ENCODE assay signal across 24 mouse cellular contexts in the genomic region with DNA sequence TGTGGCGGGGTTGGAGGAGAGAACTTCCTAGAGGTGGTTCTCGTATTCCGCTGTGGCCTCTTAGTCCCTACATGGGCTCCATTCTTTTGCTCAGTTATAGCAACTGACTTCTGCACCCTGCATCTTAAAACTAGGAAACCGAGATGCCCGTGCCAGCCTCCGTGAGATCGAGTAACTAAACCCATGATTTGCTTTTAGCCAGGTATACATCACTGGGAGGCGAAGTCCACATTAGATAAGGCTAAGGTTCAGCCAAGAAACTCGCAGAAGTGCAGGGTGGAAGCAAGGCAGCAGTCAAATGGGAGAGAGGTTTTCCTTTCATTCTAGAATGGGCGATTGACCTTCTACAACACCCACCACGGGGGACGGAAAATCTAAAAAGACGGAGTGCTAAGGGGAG. TPM values are rescaled to one million over a fixed set of nuclear protein-coding genes. Genes with fewer than 3 reads are reported as not detected.
"Had no signal": no experiment of that assay in that cellular context is flagged by ENCODE, and none has a peak within 500 bp of the region (broad histone marks: within the 10 kb centered on the region; RNA-seq: fewer than 3 reads in every experiment).

No protein-coding gene starts in this region.

- DNase-seq: gastrocnemius, adult 2 months; gastrocnemius, postnatal 10 days; gastrocnemius, postnatal 25 days; heart, adult 18-20 months; heart, postnatal 10 days; heart, postnatal 4 days; kidney, adult 11 months; kidney, adult 8-10 months; kidney, postnatal 10 days; kidney, postnatal 36 days; layer of hippocampus, adult 9-11 months; layer of hippocampus, postnatal 36 days; left cerebral cortex, postnatal 4 days had no signal

- H3K4me2 ChIP-seq: heart, embryonic 12.5 days; hindbrain, embryonic 12.5 days; hindbrain, embryonic 14.5 days; limb, embryonic 13.5 days; limb, embryonic 15.5 days had no signal

- H3K9me3 ChIP-seq: heart, embryonic 10.5 days; heart, embryonic 12.5 days; hindbrain, embryonic 10.5 days; hindbrain, embryonic 12.5 days; limb, embryonic 13.5 days; limb, embryonic 15.5 days had no signal

- H3K9ac ChIP-seq: heart, embryonic 12.5 days; hindbrain, embryonic 12.5 days; hindbrain, embryonic 14.5 days; limb, embryonic 13.5 days; limb, embryonic 15.5 days had no signal

- H3K4me3 ChIP-seq: gastrocnemius, adult 2 months; heart, embryonic 10.5 days; heart, embryonic 12.5 days; hindbrain, embryonic 10.5 days; hindbrain, embryonic 12.5 days; limb, embryonic 13.5 days; limb, embryonic 15.5 days had no signal

- H3K4me1 ChIP-seq: hindbrain, embryonic 10.5 days; hindbrain, embryonic 12.5 days; limb, embryonic 13.5 days; limb, embryonic 15.5 days had no signal

- H3K36me3 ChIP-seq: heart, embryonic 10.5 days; heart, embryonic 12.5 days; hindbrain, embryonic 10.5 days; hindbrain, embryonic 12.5 days; limb, embryonic 13.5 days; limb, embryonic 15.5 days had no signal

- H3K27me3 ChIP-seq: heart, embryonic 12.5 days; hindbrain, embryonic 12.5 days; limb, embryonic 13.5 days; limb, embryonic 15.5 days had no signal

- ATAC-seq: forebrain, embryonic 16.5 days; hindbrain, embryonic 16.5 days; inflammation-experienced regulatory T-cells, adult 6 months had no signal

- H3K27ac ChIP-seq: gastrocnemius, adult 2 months; heart, embryonic 10.5 days; hindbrain, embryonic 10.5 days; hindbrain, embryonic 12.5 days; hindbrain, embryonic 14.5 days; limb, embryonic 13.5 days; limb, embryonic 15.5 days had no signal

RNA-seq across cellular contexts. Expression of a gene that starts 11.7 kb away (rescaled TPM):
- total RNA-seq: granulocyte monocyte progenitor cell, adult 5-6 weeks had no signal
